ENCODE assay signal across 10 mouse cellular contexts in genomic region chr11:120820546-120820945, GRCm38 (mm10). TPM values are rescaled to one million over a fixed set of nuclear protein-coding genes. Genes with fewer than 3 reads are reported as not detected.
A peak's percentile ranks its signal among the peaks of the same experiment; 100 is the strongest.
DNase-seq lines count a peak whose midpoint lies in the region; ATAC-seq lines count a peak whose summit lies in the region.
"Had no signal": no experiment of that assay in that cellular context is flagged by ENCODE, and none has a peak within 500 bp of the region (broad histone marks: within the 10 kb centered on the region; RNA-seq: fewer than 3 reads in every experiment).

No protein-coding gene starts in this region.

- H3K9ac ChIP-seq in forebrain, embryonic 15.5 days (replicated peaks): no peak overlapping the region
- H3K9ac ChIP-seq in intestine, embryonic 15.5 days: no peak overlapping the region
- H3K9ac ChIP-seq in neural tube, embryonic 13.5 days: peak overlapping the region; percentile 96; the same call in 1 of the 2 replicates

- H3K27ac ChIP-seq in forebrain, embryonic 15.5 days (replicated peaks): 0 out of 2 replicates have a peak overlapping the region, but pooled peaks have one; percentile 34
- no peak overlapping the region for H3K27ac ChIP-seq in forebrain, embryonic 10.5 days
- no peak overlapping the region for H3K27ac ChIP-seq in intestine, embryonic 15.5 days
- H3K27ac ChIP-seq in neural tube, embryonic 13.5 days (replicated peaks): no peak overlapping the region

- peaks cover 35% of the 10 kb centered on the region for H3K4me1 ChIP-seq in forebrain, embryonic 15.5 days
- peaks cover 40% of the 10 kb centered on the region for H3K4me1 ChIP-seq in forebrain, embryonic 10.5 days
- peaks cover 30% of the 10 kb centered on the region for H3K4me1 ChIP-seq in intestine, embryonic 15.5 days (replicated peaks)
- H3K4me1 ChIP-seq in neural tube, embryonic 13.5 days (replicated peaks): peaks cover 38% of the 10 kb centered on the region

- no peaks in the 10 kb centered on the region for H3K9me3 ChIP-seq in forebrain, embryonic 15.5 days
- no peaks in the 10 kb centered on the region for H3K9me3 ChIP-seq in forebrain, embryonic 10.5 days
- H3K9me3 ChIP-seq in intestine, embryonic 15.5 days: no peaks in the 10 kb centered on the region
- H3K9me3 ChIP-seq in neural tube, embryonic 13.5 days: no peaks in the 10 kb centered on the region

- peak overlapping the region; percentile 94 for H3K4me2 ChIP-seq in forebrain, embryonic 15.5 days (replicated peaks)
- H3K4me2 ChIP-seq in intestine, embryonic 15.5 days (replicated peaks): 0 out of 2 replicates have a peak overlapping the region, but pooled peaks have one; percentile 83
- H3K4me2 ChIP-seq in neural tube, embryonic 13.5 days: peak overlapping the region; percentile 100; the same call in 1 of the 2 replicates

- WGBS in forebrain, embryonic 15.5 days: 86% methylated on average over 14 of the region's 14 CpGs
- 94% methylated on average over 14 of the region's 14 CpGs for WGBS in forebrain, embryonic 10.5 days
- WGBS in intestine, embryonic 15.5 days: 90% methylated on average over 14 of the region's 14 CpGs
- WGBS in neural tube, embryonic 13.5 days: 91% methylated on average over 14 of the region's 14 CpGs

- H3K27me3 ChIP-seq in forebrain, embryonic 15.5 days: no peaks in the 10 kb centered on the region
- H3K27me3 ChIP-seq in forebrain, embryonic 10.5 days (ENCODE audit: poor library complexity, severe bottlenecking): no peaks in the 10 kb centered on the region
- H3K27me3 ChIP-seq in intestine, embryonic 15.5 days (replicated peaks): no peaks in the 10 kb centered on the region
- no peaks in the 10 kb centered on the region for H3K27me3 ChIP-seq in neural tube, embryonic 13.5 days

- H3K4me3 ChIP-seq in forebrain, embryonic 15.5 days: no peak overlapping the region
- H3K4me3 ChIP-seq in forebrain, embryonic 10.5 days: no peak overlapping the region
- H3K4me3 ChIP-seq in intestine, embryonic 15.5 days (replicated peaks): no peak overlapping the region
- H3K4me3 ChIP-seq in neural tube, embryonic 13.5 days: no peak overlapping the region

- DNase-seq in forebrain, embryonic 10.5 days (ENCODE audit: extremely low spot score, low spot score): no peak
- DNase-seq in right cerebral cortex, postnatal 10 days (ENCODE audit: low spot score in 2 of 2): peak; percentile 46 to 49
- no peak for DNase-seq in right cerebral cortex, adult 2 months (ENCODE audit: low spot score in 2 of 2)
- no peak for DNase-seq in thymus, postnatal 10 days (ENCODE audit: low spot score in 2 of 2)
- DNase-seq: kidney, postnatal 36 days; lung, postnatal 10 days had no signal

- ATAC-seq in forebrain, embryonic 15.5 days (replicated peaks): no peak
- ATAC-seq in intestine, embryonic 15.5 days: no peak
- ATAC-seq in neural tube, embryonic 13.5 days (ENCODE audit: low read depth): no peak
- no peak for ATAC-seq in frontal cortex, adult (ENCODE audit: low TSS enrichment)

- peaks cover 63% of the 10 kb centered on the region for H3K36me3 ChIP-seq in forebrain, embryonic 15.5 days
- H3K36me3 ChIP-seq in forebrain, embryonic 10.5 days (replicated peaks): peaks cover 75% of the 10 kb centered on the region
- H3K36me3 ChIP-seq in intestine, embryonic 15.5 days: peaks cover 61% of the 10 kb centered on the region
- peaks cover 68% of the 10 kb centered on the region for H3K36me3 ChIP-seq in neural tube, embryonic 13.5 days

RNA-seq across cellular contexts. Expression of gene Fasn, which starts 3.8 kb away (rescaled TPM):
- 78.3 and 80.6 TPM in 2 replicates for polyA plus RNA-seq in forebrain, embryonic 15.5 days (2015; fragmentation: Nextera tagmentation; extraction: Ambion mirVana)
- polyA plus RNA-seq in forebrain, embryonic 10.5 days (2016; fragmentation: Nextera tagmentation; extraction: Ambion mirVana): 134 and 144 TPM in 2 replicates
- polyA plus RNA-seq in intestine, embryonic 15.5 days (2015; fragmentation: Nextera tagmentation; extraction: Ambion mirVana): 48.8 and 54.3 TPM in 2 replicates
- 63.8 and 67.4 TPM in 2 replicates for polyA plus RNA-seq in neural tube, embryonic 13.5 days (2015; fragmentation: Nextera tagmentation; extraction: Ambion mirVana)

RNA-seq across cellular contexts. Expression of gene Dus1l, which starts 24.3 kb away (rescaled TPM):
- polyA plus RNA-seq in forebrain, embryonic 15.5 days (2015; fragmentation: Nextera tagmentation; extraction: Ambion mirVana): 50.0 and 50.1 TPM in 2 replicates
- polyA plus RNA-seq in forebrain, embryonic 10.5 days (2016; fragmentation: Nextera tagmentation; extraction: Ambion mirVana): 110 and 111 TPM in 2 replicates
- polyA plus RNA-seq in intestine, embryonic 15.5 days (2015; fragmentation: Nextera tagmentation; extraction: Ambion mirVana): 76.5 and 82.1 TPM in 2 replicates
- 39.8 and 49.0 TPM in 2 replicates for polyA plus RNA-seq in neural tube, embryonic 13.5 days (2015; fragmentation: Nextera tagmentation; extraction: Ambion mirVana)

RNA-seq across cellular contexts. Expression of gene Gps1, which starts 36.5 kb away (rescaled TPM):
- polyA plus RNA-seq in forebrain, embryonic 15.5 days (2015; fragmentation: Nextera tagmentation; extraction: Ambion mirVana): 276 and 287 TPM in 2 replicates
- polyA plus RNA-seq in forebrain, embryonic 10.5 days (2016; fragmentation: Nextera tagmentation; extraction: Ambion mirVana): 281 and 283 TPM in 2 replicates
- 170 and 184 TPM in 2 replicates for polyA plus RNA-seq in intestine, embryonic 15.5 days (2015; fragmentation: Nextera tagmentation; extraction: Ambion mirVana)
- 243 and 255 TPM in 2 replicates for polyA plus RNA-seq in neural tube, embryonic 13.5 days (2015; fragmentation: Nextera tagmentation; extraction: Ambion mirVana)

RNA-seq across cellular contexts. Expression of gene Rfng, which starts 36.5 kb away (rescaled TPM):
- polyA plus RNA-seq in forebrain, embryonic 15.5 days (2015; fragmentation: Nextera tagmentation; extraction: Ambion mirVana): 88.5 and 94.5 TPM in 2 replicates
- polyA plus RNA-seq in forebrain, embryonic 10.5 days (2016; fragmentation: Nextera tagmentation; extraction: Ambion mirVana): 39.1 and 43.3 TPM in 2 replicates
- polyA plus RNA-seq in intestine, embryonic 15.5 days (2015; fragmentation: Nextera tagmentation; extraction: Ambion mirVana): 33.1 and 36.5 TPM in 2 replicates
- 89.7 and 105 TPM in 2 replicates for polyA plus RNA-seq in neural tube, embryonic 13.5 days (2015; fragmentation: Nextera tagmentation; extraction: Ambion mirVana)

RNA-seq across cellular contexts. Expression of gene Hmga1b, which starts 58.0 kb away (rescaled TPM):
- 1.8 and 2.4 TPM in 2 replicates for polyA plus RNA-seq in forebrain, embryonic 15.5 days (2015; fragmentation: Nextera tagmentation; extraction: Ambion mirVana)
- 12.3 and 14.2 TPM in 2 replicates for polyA plus RNA-seq in forebrain, embryonic 10.5 days (2016; fragmentation: Nextera tagmentation; extraction: Ambion mirVana)
- 6.8 and 10.3 TPM in 2 replicates for polyA plus RNA-seq in intestine, embryonic 15.5 days (2015; fragmentation: Nextera tagmentation; extraction: Ambion mirVana)
- polyA plus RNA-seq in neural tube, embryonic 13.5 days (2015; fragmentation: Nextera tagmentation; extraction: Ambion mirVana): 2.4 and 2.5 TPM in 2 replicates

Comparison
In these comparisons a context has a peak if more than half of its experiments do, and no peak if none do; other contexts are left out.
1. DNase-seq: peak in right cerebral cortex, postnatal 10 days (2 of 2); none in forebrain, embryonic 10.5 days (single experiment), right cerebral cortex, adult 2 months (0 of 2) and thymus, postnatal 10 days (0 of 2).
2. Peak in every context shown above with its lines, with median percentiles within 50 percentile points of each other: H3K4me2 ChIP-seq.